Mouse (Mus musculus) small intestine, adult 2 months (tissue): ENCODE measurements around the gene Il5. TPM values are rescaled to one million over a fixed set of nuclear protein-coding genes. Genes with fewer than 3 reads are reported as not detected.
"Not testable (repeated sequence)": the region's sequence is repeated elsewhere in the genome, so short reads cannot be mapped to it uniquely, and the experiment has no call there.

ENCODE experiments used
- H3K27ac ChIP-seq: fragments of 200-500 bp; 2 replicates; pipeline ENCODE4 v1.5.1; 2012; ENCODE audit warnings: low read depth, low read length, control low read depth, inconsistent platforms; ENCODE audit not compliant: insufficient read depth
- H3K27me3 ChIP-seq: fragments of 200-500 bp; 2 replicates; pipeline ENCODE4 v1.6.1; 2012; ENCODE audit warnings: mild to moderate bottlenecking, moderate library complexity, low read length, inconsistent platforms; ENCODE audit not compliant: control insufficient read depth, insufficient read depth
- H3K36me3 ChIP-seq: fragments of 200-500 bp; 2 replicates; pipeline ENCODE4 v1.6.1; 2012; ENCODE audit warnings: mild to moderate bottlenecking, low read length, control low read depth, inconsistent platforms; ENCODE audit not compliant: control insufficient read depth, insufficient read depth
- H3K4me1 ChIP-seq: fragments of 200-500 bp; 2 replicates; pipeline ENCODE4 v1.6.1; 2012; ENCODE audit warnings: low read length, inconsistent platforms, mixed read lengths; ENCODE audit not compliant: control insufficient read depth, insufficient read depth, insufficient read length
- H3K4me3 ChIP-seq: fragments of 200-500 bp; 2 replicates; pipeline ENCODE4 v1.5.1; 2012; ENCODE audit warnings: low read depth, mild to moderate bottlenecking, control low read depth, inconsistent platforms, low read length, moderate library complexity
- CTCF ChIP-seq: fragments of 200-500 bp; IDR thresholded peaks from 2 replicates; pipeline ENCODE4 v1.5.1; 2012; ENCODE audit warnings: low read depth, mild to moderate bottlenecking, control low read depth, inconsistent platforms, low read length, moderate library complexity, mixed read lengths; ENCODE audit not compliant: insufficient replicate concordance, insufficient read length; ENCODE audit errors: extremely low read depth
- POLR2A ChIP-seq: fragments of 200-500 bp; IDR thresholded peaks from 2 replicates; pipeline ENCODE4 v1.6.1; 2012; ENCODE audit warnings: low read depth, mild to moderate bottlenecking, control low read depth, inconsistent platforms, low read length, moderate library complexity
- WGBS: fragments of 180-500 bp; shearing (Covaris S2); methylation state at CpG from one replicate; pipeline ENCODE4 v1.1.7; 2018; 5-methylcytosine and 5-hydroxymethylcytosine counted together
- polyA plus RNA-seq: library from polyadenylated mRNA; depleted of rRNA; stranded (reverse); fragments of >200 nt; gene quantifications from 2 replicates; pipeline ENCODE4 v1.2.3, GENCODE M21; 2012

The Il5 gene
- polyA plus RNA-seq, 1 experiment = not detected

- WGBS = 32% methylated on average over 4 of the region's 4 CpGs
- peaks cover 43% of the 10 kb centered on the region for H3K4me1 ChIP-seq
Observed at GRCm38 (mm10) chr11:53757612-53758011, 37.0 kb downstream of the Il5 start.

GRCm38 (mm10) chr11:53758033-53758432, 37.4 kb downstream of the Il5 start:
- H3K36me3 ChIP-seq, H3K27me3 ChIP-seq, H3K4me3 ChIP-seq: not testable (repeated sequence)
- Histone ChIP-seq H3K27ac (peak overlapping the region; percentile 99), H3K4me1 (peaks cover 46% of the 10 kb centered on the region)
- peak; percentile 40; the same call in 1 of the 2 replicates for TF ChIP-seq CTCF
- WGBS = 43% methylated on average over 9 of the region's 9 CpGs

More at GRCm38 (mm10) chr11:53757612-53758011, 37.0 kb downstream of the Il5 start:
- no peak for TF ChIP-seq CTCF
- no peak for TF ChIP-seq POLR2A
- Histone ChIP-seq H3K27me3 (no peaks in the 10 kb centered on the region), H3K36me3 (no peaks in the 10 kb centered on the region), H3K27ac (peak overlapping the region; percentile 99), H3K4me3 (no peak overlapping the region)

- Histone ChIP-seq H3K27ac (peak overlapping the region; percentile 99), H3K27me3 (no peaks in the 10 kb centered on the region), H3K4me1 (peaks cover 54% of the 10 kb centered on the region), H3K36me3 (no peaks in the 10 kb centered on the region), H3K4me3 (no peak overlapping the region)
- TF ChIP-seq POLR2A (peak; percentile 50; the same call in 1 of the 2 replicates), CTCF (peak; percentile 37; the same call in 1 of the 2 replicates)
- 21% methylated on average over 6 of the region's 6 CpGs for WGBS
Observed at GRCm38 (mm10) chr11:53758791-53759351, 38.3 kb downstream of the Il5 start.

GRCm38 (mm10) chr11:53759545-53760406, 39.2 kb downstream of the Il5 start:
- H3K4me1 ChIP-seq = peaks cover 58% of the 10 kb centered on the region
- 35% methylated on average over 22 of the region's 22 CpGs for whole genome bisulfite sequencing
- H3K36me3 ChIP-seq = no peaks in the 10 kb centered on the region
- no peaks in the 10 kb centered on the region for H3K27me3 ChIP-seq
- H3K27ac ChIP-seq = peak overlapping the region; percentile 99
- TF ChIP-seq POLR2A = no peak; the same call in 1 of the 2 replicates
- no peak for TF ChIP-seq CTCF
- H3K4me3 ChIP-seq = peak overlapping the region; percentile 27

GRCm38 (mm10) chr11:53761284-53761683, 40.7 kb downstream of the Il5 start:
- no peaks in the 10 kb centered on the region for H3K36me3 ChIP-seq
- H3K27ac ChIP-seq = peak overlapping the region; percentile 99
- TF ChIP-seq CTCF (no peak), POLR2A (no peak)
- 79% methylated on average over 5 of the region's 5 CpGs for WGBS
- H3K4me1 ChIP-seq = peaks cover 63% of the 10 kb centered on the region
- H3K27me3 ChIP-seq = no peaks in the 10 kb centered on the region
- no peak overlapping the region for H3K4me3 ChIP-seq

- TF ChIP-seq POLR2A = no peak
- no peak for TF ChIP-seq CTCF
- Histone ChIP-seq H3K36me3 (no peaks in the 10 kb centered on the region), H3K27ac (peak overlapping the region; percentile 99), H3K4me1 (peaks cover 58% of the 10 kb centered on the region), H3K27me3 (no peaks in the 10 kb centered on the region), H3K4me3 (no peak overlapping the region)
- WGBS = 18% methylated on average over 2 of the region's 2 CpGs
Observed at GRCm38 (mm10) chr11:53761822-53762221, 41.2 kb downstream of the Il5 start.

- Histone ChIP-seq H3K4me1 (peaks cover 58% of the 10 kb centered on the region), H3K4me3 (peak overlapping the region; percentile 62), H3K36me3 (no peaks in the 10 kb centered on the region), H3K27me3 (no peaks in the 10 kb centered on the region), H3K27ac (peak overlapping the region; percentile 99)
- 6% methylated on average over 2 of the region's 2 CpGs for WGBS
- TF ChIP-seq CTCF = no peak
Observed at GRCm38 (mm10) chr11:53762426-53762825, 41.8 kb downstream of the Il5 start.
